Mouse (Mus musculus): ENCODE data around the gene Pkd1. TPM values are rescaled to one million over a fixed set of nuclear protein-coding genes. Genes with fewer than 3 reads are reported as not detected.

Gene Pkd1
- total and polyA plus RNA-seq, 3 experiments = 2.8 to 13.4 (median 8.3) TPM

- TF ChIP-seq POLR2AphosphoS2 (IDR thresholded peaks at IDR 0.05; ENCODE audit: low read depth, low read length) (peak; percentile 30; the same call in 1 of the 2 replicates), PAX5 (IDR thresholded peaks at IDR 0.05; ENCODE audit: low read length) (no peak), ZNF384 (IDR thresholded peaks at IDR 0.05; ENCODE audit: low read depth, low read length) (no peak), CHD2 (IDR thresholded peaks at IDR 0.05; ENCODE audit: low read length) (peak; percentile 8; the same call in 1 of the 2 replicates), JUND (conservative IDR thresholded peaks at IDR 0.05; ENCODE audit: low read depth, low read length) (no peak), TCF12 (IDR thresholded peaks at IDR 0.05; ENCODE audit: low read depth, low read length) (peak; percentile 75), MYC (IDR thresholded peaks at IDR 0.05; ENCODE audit: low read depth, low read length) (0 out of 2 replicates have a peak, but pooled peaks have one; percentile 32), ZMIZ1 (IDR thresholded peaks at IDR 0.05; ENCODE audit: low read depth, low read length) (no peak; the same call in 1 of the 2 replicates), NELFE (IDR thresholded peaks at IDR 0.05; ENCODE audit: low read depth, low read length) (peak; percentile 85), NRF1 (IDR thresholded peaks at IDR 0.05; ENCODE audit: low read depth, low read length) (peak; percentile 73), POLR2A (IDR thresholded peaks at IDR 0.05; ENCODE audit: low read depth, low read length) (peak; percentile 88), SMC3 (IDR thresholded peaks at IDR 0.05; ENCODE audit: low read depth, low read length) (no peak), MXI1 (IDR thresholded peaks at IDR 0.05; ENCODE audit: low read depth, low read length) (peak; percentile 87), SIN3A (IDR thresholded peaks at IDR 0.05; ENCODE audit: low read length) (peak; percentile 99), HCFC1 (IDR thresholded peaks at IDR 0.05; ENCODE audit: low read depth, low read length) (peak; percentile 98), MAZ (IDR thresholded peaks at IDR 0.05; ENCODE audit: low read depth, low read length) (peak; percentile 95), ELF1 (IDR thresholded peaks at IDR 0.05; ENCODE audit: low read depth, low read length) (peak; percentile 85), IRF4 (IDR thresholded peaks at IDR 0.05; ENCODE audit: low read depth, low read length) (0 out of 2 replicates have a peak, but pooled peaks have one; percentile 33), KAT2A (IDR thresholded peaks at IDR 0.05; ENCODE audit: insufficient replicate concordance, low read length) (peak; percentile 90; the same call in 1 of the 2 replicates), GABPA (IDR thresholded peaks at IDR 0.05; ENCODE audit: insufficient replicate concordance, low read depth, low read length) (peak; percentile 48; the same call in 1 of the 2 replicates), TBP (conservative IDR thresholded peaks at IDR 0.05; ENCODE audit: low read depth, low read length) (no peak), MAFK (IDR thresholded peaks at IDR 0.05; ENCODE audit: insufficient replicate concordance, low read length) (0 out of 2 replicates have a peak, but pooled peaks have one; percentile 11)
- Histone ChIP-seq H3K4me2 (ENCODE audit: insufficient read depth, low read depth, poor library complexity, severe bottlenecking) (peak within 1 kb of the TSS; percentile 83), H3K4me1 (ENCODE audit: control insufficient read depth in 1 of 2, insufficient read depth in 2 of 2) (peaks cover 6 to 53% of the 10 kb centered on the region in 2 experiments; a peak in 3 of 4 replicates), H3K9me3 (replicated peaks; ENCODE audit: low read length) (no peaks in the 10 kb centered on the region), H3K27ac (ENCODE audit: insufficient read depth, low read depth) (no peak within 1 kb of the TSS), H3K9ac (ENCODE audit: insufficient read depth, low read depth) (peak within 1 kb of the TSS; percentile 79), H3K36me3 (replicated peaks in 1 of 2; ENCODE audit: control insufficient read depth in 1 of 2, insufficient read depth in 1 of 2, low read length in 1 of 2) (peaks cover 20 to 66% of the 10 kb centered on the region in 2 experiments), H3K79me2 (replicated peaks; ENCODE audit: control insufficient read depth, extremely low read depth, insufficient read depth, poor library complexity, severe bottlenecking) (no peaks in the 10 kb centered on the region), H3K27me3 (replicated peaks) (no peaks in the 10 kb centered on the region), H3K4me3 (replicated peaks in 1 of 3; ENCODE audit: low read depth in 2 of 3, low read length in 2 of 3, poor library complexity in 1 of 3) (peak within 1 kb of the TSS; percentile 61 to 83 (median 80))
- in situ Hi-C loops (cut with MboI; ENCODE audit: low pct_ligation_motif_present, low pct_unique_long_range_greater_than_20kb, low sequenced_read_pairs) = no loop called here
- dilution Hi-C loops (cut with MboI; ENCODE audit: extremely low pct_ligation_motif_present, extremely low pct_unique_long_range_greater_than_20kb, low sequenced_read_pairs) = no loop called here
- DNase-seq (ENCODE audit: extremely low read depth) = peak; percentile 81
Observed at GRCm38 (mm10) chr17:24632167-24632812, 82.7 kb downstream of the Pkd1 start, which contains the start of the genes Tsc2 and Nthl1. TSS of gene Tsc2 (minus strand) at chr17:24632630. TSS of gene Nthl1 (plus strand) at chr17:24632680.
